Mouse (Mus musculus) midbrain, embryonic 14.5 days (tissue): ENCODE results near the gene Utp6. TPM values are rescaled to one million over a fixed set of nuclear protein-coding genes. Genes with fewer than 3 reads are reported as not detected.

Experiments
- ATAC-seq: fragments of 200-750 bp; cut with Nextera tagmentation; 2 replicates; pipeline ENCODE4 v1.8.0; 2017; ENCODE audit warnings: moderate number of reproducible peaks, moderate library complexity; ENCODE audit not compliant: low FRiP score, low TSS enrichment
- DNase-seq: peaks from one replicate; pipeline ENCODE4 v3.0.0-alpha.2; 2015
- H3K27ac ChIP-seq: fragments of 300-500 bp; sonication (generic); replicated peaks from 2 replicates; pipeline ENCODE4 v1.5.1; 2014; ENCODE audit warnings: mild to moderate bottlenecking, low read depth, low read length, moderate library complexity
- H3K27me3 ChIP-seq: fragments of 300-500 bp; sonication (generic); 2 replicates; pipeline ENCODE4 v1.6.1; 2014; ENCODE audit warnings: low read length, control low read depth, mixed read lengths; ENCODE audit not compliant: control insufficient read depth, insufficient read depth
- H3K36me3 ChIP-seq: fragments of 300-500 bp; sonication (generic); 2 replicates; pipeline ENCODE4 v1.6.1; 2014; ENCODE audit warnings: low read length, control low read depth; ENCODE audit not compliant: control insufficient read depth, insufficient read depth
- H3K4me1 ChIP-seq: fragments of 300-500 bp; sonication (generic); 2 replicates; pipeline ENCODE4 v1.6.1; 2014; ENCODE audit warnings: mild to moderate bottlenecking, antibody characterized with exemption, low read length, control low read depth; ENCODE audit not compliant: control insufficient read depth, insufficient read depth
- H3K4me2 ChIP-seq: fragments of 300-500 bp; sonication (generic); 2 replicates; pipeline ENCODE4 v1.6.1; 2014; ENCODE audit warnings: mild to moderate bottlenecking, low read length, moderate library complexity
- H3K4me3 ChIP-seq: fragments of 300-500 bp; sonication (generic); replicated peaks from 2 replicates; pipeline ENCODE4 v1.5.1; 2014; ENCODE audit warnings: low read depth, low read length
- H3K9ac ChIP-seq: fragments of 300-500 bp; sonication (generic); replicated peaks from 2 replicates; pipeline ENCODE4 v1.6.1; 2014; ENCODE audit warnings: mild to moderate bottlenecking, low read length, moderate library complexity
- H3K9me3 ChIP-seq: fragments of 300-500 bp; sonication (generic); 2 replicates; pipeline ENCODE4 v1.6.1; 2016; ENCODE audit warnings: low read length, control low read depth, mixed read lengths; ENCODE audit not compliant: control insufficient read depth
- WGBS: fragments of 180-500 bp; shearing (Covaris S2); extraction: QIAGEN DNeasy Blood & Tissue Kit; methylation state at CpG from one replicate; pipeline ENCODE4 v1.1.7; 2014; 5-methylcytosine and 5-hydroxymethylcytosine counted together
- polyA plus RNA-seq: library from polyadenylated mRNA; unstranded; fragments of >200 nt; fragmentation: Nextera tagmentation; extraction: Ambion mirVana; gene quantifications from 2 replicates; pipeline ENCODE4 v1.2.1, GENCODE M21; 2014

Utp6 gene
- 32.9 and 51.9 TPM in 2 replicates for polyA plus RNA-seq

- Histone ChIP-seq H3K4me3 (peak within 1 kb of the TSS; percentile 74), H3K9ac (peak within 1 kb of the TSS; percentile 57; the same call in 1 of the 2 replicates), H3K4me2 (peak within 1 kb of the TSS; percentile 90), H3K27ac (peak within 1 kb of the TSS; percentile 60; the same call in 1 of the 2 replicates), H3K36me3 (peaks cover 22% of the 10 kb centered on the region), H3K27me3 (no peaks in the 10 kb centered on the region), H3K9me3 (no peaks in the 10 kb centered on the region), H3K4me1 (peaks cover 8% of the 10 kb centered on the region)
- ATAC-seq (peak; percentile 86), DNase-seq (peak; percentile 100)
- WGBS: under 1% methylated on average over 46 of the region's 46 CpGs
Measured at GRCm38 (mm10) chr11:79962125-79962876, at the start of gene Utp6. Gene Utp6 (minus strand): TSS chr11:79962390.

DNA sequence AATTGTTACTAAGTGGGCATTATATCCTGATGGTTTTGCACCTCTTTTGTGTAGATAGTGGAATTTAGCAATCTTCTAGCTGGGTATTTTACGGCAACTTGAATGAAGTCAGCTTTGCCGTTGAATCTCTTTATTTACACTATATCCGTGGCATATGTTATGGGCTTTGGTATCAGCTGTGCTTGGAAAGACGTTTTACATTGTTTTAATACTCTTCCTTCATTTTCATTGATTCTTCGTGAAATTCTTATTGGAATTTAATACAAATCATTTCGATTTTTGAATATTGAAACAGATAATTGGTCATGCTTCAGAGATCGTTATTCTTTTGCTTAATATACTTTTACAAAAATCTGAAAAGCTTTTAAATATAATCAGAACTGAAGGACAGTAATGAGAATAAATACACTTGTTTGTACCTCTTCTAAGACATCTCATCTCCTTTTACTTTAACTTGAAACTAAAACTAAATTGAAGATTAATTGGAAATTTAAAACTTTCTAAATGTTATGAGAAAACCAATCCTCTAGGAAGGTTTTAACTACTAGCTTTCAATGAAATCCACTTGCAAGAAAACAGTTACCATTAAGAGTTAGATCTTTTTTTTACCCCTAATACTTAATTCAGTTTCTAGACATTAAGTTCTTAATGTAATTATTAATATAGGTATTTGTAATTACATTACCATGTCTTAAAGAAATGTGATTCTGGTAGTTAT is 32.2 kb upstream of the Utp6 start:
- no peak for ATAC-seq
- H3K4me3 ChIP-seq: peak overlapping the region; percentile 92

DNA sequence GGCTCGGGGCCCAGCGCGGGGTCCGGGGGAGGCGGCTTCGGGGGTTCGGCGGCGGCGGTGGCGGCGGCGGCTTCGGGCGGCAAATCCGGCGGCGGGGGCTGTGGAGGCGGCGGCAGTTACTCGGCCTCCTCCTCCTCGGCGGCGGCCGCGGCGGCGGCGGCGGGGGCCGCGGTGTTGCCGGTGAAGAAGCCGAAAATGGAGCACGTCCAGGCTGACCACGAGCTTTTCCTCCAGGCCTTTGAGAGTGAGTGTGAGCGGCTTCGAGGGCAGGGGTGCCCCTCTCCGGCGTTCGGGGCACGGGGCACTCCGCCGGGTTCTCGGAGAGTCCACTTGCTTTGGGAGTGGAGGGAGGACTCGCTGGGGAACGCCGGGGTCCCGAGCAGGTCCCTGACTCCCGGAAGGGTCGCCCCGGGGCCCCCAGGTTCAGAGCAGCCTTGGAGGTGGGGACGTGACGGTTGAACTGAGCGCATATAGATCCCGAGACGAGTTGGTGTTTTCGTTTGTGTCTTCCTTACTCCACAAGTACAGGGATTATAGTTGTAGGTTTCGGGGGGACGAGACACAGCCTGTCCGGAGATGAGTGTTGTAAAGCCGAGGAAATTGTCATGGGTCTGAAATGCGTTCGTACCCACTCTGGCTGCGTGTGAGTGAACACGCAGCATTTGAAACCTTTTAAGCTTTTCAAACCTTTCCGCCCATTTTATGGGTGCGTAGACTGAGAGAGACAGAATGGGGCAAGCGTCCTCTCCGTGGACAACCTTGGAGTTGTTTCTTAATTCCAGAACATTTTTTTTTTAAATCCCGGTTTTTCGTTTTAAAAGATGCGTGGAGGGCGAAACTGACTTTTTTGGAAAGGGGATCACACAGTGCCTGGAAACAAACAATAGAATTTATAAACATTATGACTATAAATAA is 31.4 kb upstream of the Utp6 start:
- DNase-seq: peak; percentile 60
- Histone ChIP-seq H3K27ac (peak overlapping the region; percentile 97), H3K27me3 (no peaks in the 10 kb centered on the region), H3K4me2 (peak overlapping the region; percentile 78), H3K36me3 (peaks cover 13% of the 10 kb centered on the region), H3K4me3 (peak overlapping the region; percentile 92), H3K9ac (peak overlapping the region; percentile 84), H3K4me1 (peaks cover 4% of the 10 kb centered on the region), H3K9me3 (no peaks in the 10 kb centered on the region)
- WGBS: under 1% methylated on average over 65 of the region's 74 CpGs
- peak; percentile 21; the same call in 1 of the 2 replicates for ATAC-seq

More for the DNA sequence above, 32.2 kb upstream of the Utp6 start:
- no peaks in the 10 kb centered on the region for H3K27me3 ChIP-seq
- H3K4me2 ChIP-seq: peak overlapping the region; percentile 78
- H3K4me1 ChIP-seq: peaks cover 4% of the 10 kb centered on the region
- no peak overlapping the region for H3K27ac ChIP-seq
- WGBS: 4% methylated on average over 7 of the region's 7 CpGs
- DNase-seq: peak; percentile 22
- H3K36me3 ChIP-seq: peaks cover 18% of the 10 kb centered on the region
- H3K9ac ChIP-seq: peak overlapping the region; percentile 84
- H3K9me3 ChIP-seq: no peaks in the 10 kb centered on the region

GRCm38 (mm10) chr11:79992592-79993355 is 30.6 kb upstream of the Utp6 start, which contains the start of gene Suz12:
Gene Suz12 (plus strand): TSS chr11:79993106.
- under 1% methylated on average over 74 of the region's 74 CpGs for WGBS
- ATAC-seq: peak; percentile 97

GRCm38 (mm10) chr11:79992035-79992591 is 29.9 kb upstream of the Utp6 start:
- Histone ChIP-seq H3K4me1 (peaks cover 4% of the 10 kb centered on the region), H3K9me3 (no peaks in the 10 kb centered on the region), H3K4me2 (peak overlapping the region; percentile 61), H3K27ac (peak overlapping the region; percentile 66), H3K4me3 (peak overlapping the region; percentile 92), H3K36me3 (peaks cover 7% of the 10 kb centered on the region; the same call in 1 of the 2 replicates), H3K27me3 (no peaks in the 10 kb centered on the region), H3K9ac (peak overlapping the region; percentile 48)
- WGBS: 28% methylated on average over 20 of the region's 21 CpGs
- DNase-seq (no peak), ATAC-seq (no peak)

More at GRCm38 (mm10) chr11:79992592-79993355, 30.6 kb upstream of the Utp6 start, which contains the start of gene Suz12:
- peak; percentile 99 for DNase-seq
- Histone ChIP-seq H3K4me2 (peak within 1 kb of the TSS; percentile 78), H3K36me3 (peaks cover 8% of the 10 kb centered on the region), H3K27ac (peak within 1 kb of the TSS; percentile 97), H3K9me3 (no peaks in the 10 kb centered on the region), H3K4me3 (peak within 1 kb of the TSS; percentile 92), H3K27me3 (no peaks in the 10 kb centered on the region), H3K4me1 (peaks cover 4% of the 10 kb centered on the region), H3K9ac (peak within 1 kb of the TSS; percentile 84)

GRCm38 (mm10) chr11:79991600-79991999 is 29.4 kb upstream of the Utp6 start:
- DNase-seq: no peak
- no peaks in the 10 kb centered on the region for H3K27me3 ChIP-seq
- H3K4me3 ChIP-seq: no peak overlapping the region
- peaks cover 3% of the 10 kb centered on the region; the same call in 1 of the 2 replicates for H3K36me3 ChIP-seq
- H3K9me3 ChIP-seq: no peaks in the 10 kb centered on the region
- H3K4me2 ChIP-seq: no peak overlapping the region
- no peak overlapping the region for H3K27ac ChIP-seq
- no peak for ATAC-seq
- H3K9ac ChIP-seq: no peak overlapping the region
- H3K4me1 ChIP-seq: peaks cover 4% of the 10 kb centered on the region
- WGBS: 95% methylated on average over 5 of the region's 5 CpGs

DNA sequence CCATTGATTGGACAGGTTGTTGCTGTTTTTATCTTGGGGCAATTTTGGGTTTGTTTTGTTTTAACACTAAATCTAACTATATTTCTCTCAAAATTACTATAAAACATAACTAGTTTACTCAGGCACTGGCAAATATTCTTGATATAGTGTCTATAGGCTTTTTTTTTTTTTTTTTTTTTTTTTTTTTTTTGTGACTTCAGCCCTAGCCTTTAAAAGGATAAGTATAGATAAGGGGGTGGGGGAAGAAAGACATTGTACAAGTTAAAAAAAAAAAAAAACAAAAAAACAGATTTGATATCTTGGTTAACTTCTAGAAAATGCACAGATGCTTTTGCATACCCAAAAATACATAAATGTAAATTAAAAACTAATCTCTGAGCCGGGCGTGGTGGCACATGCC is 27.9 kb upstream of the Utp6 start:
- Histone ChIP-seq H3K36me3 (no peaks in the 10 kb centered on the region), H3K27me3 (no peaks in the 10 kb centered on the region), H3K4me3 (no peak overlapping the region), H3K4me1 (peaks cover 2% of the 10 kb centered on the region), H3K27ac (no peak overlapping the region), H3K9me3 (no peaks in the 10 kb centered on the region), H3K4me2 (no peak overlapping the region), H3K9ac (no peak overlapping the region)
- DNase-seq (no peak), ATAC-seq (no peak)
- 95% methylated on average over 2 of the region's 2 CpGs for WGBS
